Mouse (Mus musculus) adrenal gland, postnatal 36 days (tissue): ENCODE data around the gene Hebp2. TPM values are rescaled to one million over a fixed set of nuclear protein-coding genes. Genes with fewer than 3 reads are reported as not detected.
"Not testable (repeated sequence)": the region's sequence is repeated elsewhere in the genome, so short reads cannot be mapped to it uniquely, and the experiment has no call there.

ENCODE experiments used
- DNase-seq, 2 experiments: peaks; one replicate each; pipeline ENCODE4 v3.0.0; 2021; ENCODE audit warnings: mixed read lengths in 1 of 2
- long read RNA-seq, 2 experiments: library from polyadenylated mRNA; stranded (forward); transcript quantifications; one replicate each; pipeline ENCODE4 v2.0.0; 2021; ENCODE audit warnings: borderline sequencing depth in 2 of 2
- total RNA-seq, 2 experiments: library from RNA; stranded (reverse); gene quantifications; 2 replicates each; pipeline ENCODE4 v1.2.3; 2021

Hebp2 gene
- 1 to 10 TPM; 3.6 to 4.5 TPM for total RNA-seq
- long read RNA-seq, experiment 1, partial matches to known transcripts: 0 of 3 reads
- long read RNA-seq, experiment 1, other reads (novel, unspliced or antisense): 0 of 3 reads
- long read RNA-seq, experiment 2, partial matches to known transcripts: 0 of 3 reads
- long read RNA-seq, experiment 2, other reads (novel, unspliced or antisense): 0 of 3 reads

GRCm38 (mm10) chr10:18545813-18546235 is at the start of gene Hebp2:
TSS of gene Hebp2 (minus strand) at chr10:18546076.
- DNase-seq: peak; percentile 86

- no peak for DNase-seq
Observed at GRCm38 (mm10) chr10:18589455-18589854, 43.6 kb upstream of the Hebp2 start.

GRCm38 (mm10) chr10:18584188-18584587 is 38.3 kb upstream of the Hebp2 start:
- no peak for DNase-seq

GRCm38 (mm10) chr10:18572581-18572980 is 26.7 kb upstream of the Hebp2 start:
- DNase-seq: peak in 1 of 2 experiments; percentile 28

- peak; percentile 50 to 66 for DNase-seq
Observed at GRCm38 (mm10) chr10:18562940-18563339, 17.1 kb upstream of the Hebp2 start.

GRCm38 (mm10) chr10:18561445-18561844 is 15.6 kb upstream of the Hebp2 start:
- no peak for DNase-seq

- DNase-seq: not testable (repeated sequence)
Observed at GRCm38 (mm10) chr10:18559076-18559475, 13.2 kb upstream of the Hebp2 start.

GRCm38 (mm10) chr10:18549321-18550216 is 3.7 kb upstream of the Hebp2 start:
- no peak for DNase-seq

GRCm38 (mm10) chr10:18547381-18547780 is 1.5 kb upstream of the Hebp2 start:
- DNase-seq: no peak

GRCm38 (mm10) chr10:18545309-18545708 is 567 bp downstream of the Hebp2 start:
- no peak for DNase-seq

- no peak for DNase-seq
Observed at GRCm38 (mm10) chr10:18536889-18537288, 9.0 kb downstream of the Hebp2 start.

GRCm38 (mm10) chr10:18532293-18532692 is 13.6 kb downstream of the Hebp2 start:
- no peak for DNase-seq

GRCm38 (mm10) chr10:18530161-18530560 is 15.7 kb downstream of the Hebp2 start:
- no peak for DNase-seq

GRCm38 (mm10) chr10:18529177-18529576 is 16.7 kb downstream of the Hebp2 start:
- DNase-seq: no peak

GRCm38 (mm10) chr10:18528475-18528874 is 17.4 kb downstream of the Hebp2 start:
- peak in 1 of 2 experiments; percentile 35 for DNase-seq

GRCm38 (mm10) chr10:18527766-18528165 is 18.1 kb downstream of the Hebp2 start:
- DNase-seq: no peak

- DNase-seq: no peak
Observed at GRCm38 (mm10) chr10:18526851-18527675, 18.8 kb downstream of the Hebp2 start.

GRCm38 (mm10) chr10:18526184-18526850 is 19.6 kb downstream of the Hebp2 start:
- DNase-seq: no peak

GRCm38 (mm10) chr10:18525726-18526125 is 20.1 kb downstream of the Hebp2 start:
- no peak for DNase-seq

GRCm38 (mm10) chr10:18525311-18525710 is 20.6 kb downstream of the Hebp2 start:
- DNase-seq: no peak

- DNase-seq: no peak
Observed at GRCm38 (mm10) chr10:18522556-18522955, 23.3 kb downstream of the Hebp2 start.

GRCm38 (mm10) chr10:18511496-18511895 is 34.4 kb downstream of the Hebp2 start:
- no peak for DNase-seq
